Mouse (Mus musculus) olfactory bulb, adult 2 months (tissue): ENCODE measurements around the gene Cyp2d22.

Source experiments
- CTCF ChIP-seq: fragments of 200-500 bp; IDR thresholded peaks from 2 replicates; pipeline ENCODE4 v1.5.1; 2012; ENCODE audit warnings: low read depth, mild to moderate bottlenecking, low read length, moderate library complexity; ENCODE audit not compliant: insufficient read depth
- POLR2A ChIP-seq: fragments of 200-500 bp; IDR thresholded peaks from 2 replicates; pipeline ENCODE4 v1.6.1; 2012; ENCODE audit warnings: mild to moderate bottlenecking, low read depth, low read length, moderate library complexity; ENCODE audit not compliant: insufficient read depth

DNA sequence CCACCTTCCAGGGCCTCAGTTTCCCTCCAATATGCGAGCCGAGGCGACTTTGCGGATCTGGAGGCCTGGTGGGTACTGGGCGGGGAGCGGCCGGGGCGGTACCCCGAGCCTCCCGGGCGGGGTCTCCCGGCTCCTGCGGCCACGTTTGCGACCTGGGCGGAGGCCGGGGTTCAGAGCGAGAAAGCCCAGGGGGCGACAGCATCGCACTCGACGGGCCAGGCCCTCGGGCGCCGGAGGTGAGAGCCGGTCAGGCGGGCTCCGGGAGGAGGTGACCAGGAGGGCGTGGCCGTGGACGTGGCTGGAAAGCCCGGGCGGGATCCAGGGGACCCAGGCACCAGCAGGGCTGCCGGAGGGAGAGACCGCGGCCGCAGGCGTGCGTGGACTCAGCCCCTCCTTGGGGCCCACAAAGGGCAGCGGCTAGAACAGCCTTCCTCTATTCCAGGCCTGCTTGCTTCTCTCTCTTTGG lies 39.0 kb downstream of the Cyp2d22 start:
- TF ChIP-seq CTCF: no peak
- no peak for TF ChIP-seq POLR2A
